Comparison of ENCODE assay signal across 27 mouse cellular contexts in genomic region chr6:128528491-128528890, GRCm38 (mm10). TPM values are rescaled to one million over a fixed set of nuclear protein-coding genes. Genes with fewer than 3 reads are reported as not detected.
"Had no signal": no experiment of that assay in that cellular context is flagged by ENCODE, and none has a peak within 500 bp of the region (broad histone marks: within the 10 kb centered on the region; RNA-seq: fewer than 3 reads in every experiment).

No protein-coding gene starts in this region.

- H3K27ac ChIP-seq: intestine, embryonic 15.5 days; limb, embryonic 12.5 days; limb, embryonic 15.5 days; liver, embryonic 14.5 days; lung, embryonic 15.5 days; midbrain, embryonic 10.5 days; midbrain, embryonic 13.5 days; neural tube, embryonic 13.5 days; stomach, embryonic 15.5 days had no signal

- H3K4me2 ChIP-seq: intestine, embryonic 15.5 days; limb, embryonic 12.5 days; limb, embryonic 15.5 days; lung, embryonic 15.5 days; midbrain, embryonic 13.5 days; neural tube, embryonic 13.5 days; stomach, embryonic 15.5 days had no signal

- DNase-seq: left cerebral cortex, postnatal 4 days; lung, adult 18-20 months; lung, postnatal 10 days; lung, postnatal 36 days; retina, postnatal 1 day; right cerebral cortex, postnatal 25 days; spleen, adult 18-20 months; thymus, adult 18-20 months; thymus, postnatal 36 days had no signal

- ATAC-seq: intestine, embryonic 15.5 days; midbrain, embryonic 13.5 days; midbrain, embryonic 16.5 days had no signal

- H3K4me3 ChIP-seq: intestine, embryonic 15.5 days; limb, embryonic 12.5 days; limb, embryonic 15.5 days; lung, embryonic 15.5 days; megakaryocyte, embryonic 14.5 days; midbrain, embryonic 10.5 days; midbrain, embryonic 13.5 days; myocyte; neural tube, embryonic 13.5 days; stomach, embryonic 15.5 days had no signal

- H3K9me3 ChIP-seq: intestine, embryonic 15.5 days; limb, embryonic 15.5 days; midbrain, embryonic 10.5 days; midbrain, embryonic 13.5 days; stomach, embryonic 15.5 days had no signal

- H3K9ac ChIP-seq: intestine, embryonic 15.5 days; limb, embryonic 12.5 days; limb, embryonic 15.5 days; liver, embryonic 14.5 days; lung, embryonic 15.5 days; midbrain, embryonic 13.5 days; neural tube, embryonic 13.5 days; stomach, embryonic 15.5 days had no signal

- H3K4me1 ChIP-seq: intestine, embryonic 15.5 days; limb, embryonic 12.5 days; limb, embryonic 15.5 days; lung, embryonic 15.5 days; megakaryocyte, embryonic 14.5 days; midbrain, embryonic 10.5 days; midbrain, embryonic 13.5 days; neural tube, embryonic 13.5 days; stomach, embryonic 15.5 days had no signal

- H3K36me3 ChIP-seq: intestine, embryonic 15.5 days; limb, embryonic 12.5 days; limb, embryonic 15.5 days; lung, embryonic 15.5 days; midbrain, embryonic 10.5 days; midbrain, embryonic 13.5 days; neural tube, embryonic 13.5 days; stomach, embryonic 15.5 days had no signal

- H3K27me3 ChIP-seq: intestine, embryonic 15.5 days; limb, embryonic 12.5 days; limb, embryonic 15.5 days; lung, embryonic 15.5 days; megakaryocyte, embryonic 14.5 days; midbrain, embryonic 13.5 days; neural tube, embryonic 13.5 days; stomach, embryonic 15.5 days had no signal

RNA-seq across cellular contexts. Expression of gene Pzp, which starts 2.0 kb away (rescaled TPM):
- total RNA-seq: layer of hippocampus, adult 18-20 months; layer of hippocampus, postnatal 14 days; left cerebral cortex, adult 8-10 months; monocyte, adult 5-6 weeks had no signal
- polyA plus RNA-seq: limb, embryonic 12.5 days; midbrain, embryonic 10.5 days; midbrain, embryonic 13.5 days; midbrain, embryonic 16.5 days; myocyte; urinary bladder, adult 2 months had no signal

RNA-seq across cellular contexts. Expression of gene A2ml1, which starts 52.9 kb away (rescaled TPM):
- total RNA-seq: monocyte, adult 5-6 weeks; neutrophil, adult 5-6 weeks had no signal
- polyA plus RNA-seq: limb, embryonic 12.5 days; midbrain, embryonic 10.5 days; myocyte; urinary bladder, adult 2 months had no signal
